Mouse (Mus musculus) left cerebral cortex, postnatal 14 days (tissue): Measurements from ENCODE around the gene Rpa1. TPM values are rescaled to one million over a fixed set of nuclear protein-coding genes. Genes with fewer than 3 reads are reported as not detected.
"Not testable (repeated sequence)": the region's sequence is repeated elsewhere in the genome, so short reads cannot be mapped to it uniquely, and the experiment has no call there.

Source experiments
- DNase-seq, 2 experiments: peaks; one replicate each; pipeline ENCODE4 v3.0.0; 2021 to 2022; ENCODE audit warnings: low spot score in 2 of 2, mixed read lengths in 1 of 2
- intact Hi-C: fragments of 180-260 bp; cut with DNase I; formaldehyde crosslinking; loops from one replicate; pipeline ENCODE4 v1.15.1; 2025
- total RNA-seq, 2 experiments: library from RNA; stranded (reverse); gene quantifications; 2 replicates each; pipeline ENCODE4 v1.2.3; 2021

Rpa1 gene
- total RNA-seq, 2 experiments from 2014 or later: 43.8 to 47.9 TPM

- intact Hi-C loops: loop anchor here (2.0 to 10.0 kb wide), 4 partner anchors 99 to 347 kb away; partner anchors contain the start of genes Ovca2 and Rtn4rl1
- DNase-seq: peak; percentile 78 to 79
These were observed 56.5 kb downstream of the Rpa1 start for GRCm38 (mm10) chr11:75291389-75292215.

GRCm38 (mm10) chr11:75290566-75291271 is 57.4 kb downstream of the Rpa1 start:
- peak; percentile 96 to 97 for DNase-seq
- intact Hi-C loops: loop anchor here (2.0 to 10.0 kb wide), 4 partner anchors 98 to 346 kb away; partner anchors contain the start of genes Ovca2 and Rtn4rl1

DNA sequence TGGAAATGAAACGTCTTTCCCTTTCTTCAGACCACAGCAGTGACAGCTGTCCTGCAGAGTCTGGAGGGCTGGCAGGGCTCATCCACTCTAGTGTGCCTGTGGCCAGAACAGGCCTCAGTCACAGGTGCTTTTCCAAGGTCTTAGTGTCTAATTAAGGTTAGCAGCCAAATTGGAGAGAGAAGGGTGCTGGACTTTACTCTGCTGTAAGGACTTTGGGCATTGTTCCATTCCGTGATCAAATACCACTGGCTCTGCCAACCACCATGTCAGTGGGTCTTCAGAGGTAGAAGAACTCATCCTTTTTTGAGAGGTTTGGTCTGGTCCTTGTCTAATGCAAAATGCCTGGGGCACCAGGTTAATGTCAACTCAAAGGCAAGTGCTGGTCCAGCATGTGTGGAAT is 59.0 kb downstream of the Rpa1 start:
- no peak for DNase-seq
- intact Hi-C loops: no loop called here

DNA sequence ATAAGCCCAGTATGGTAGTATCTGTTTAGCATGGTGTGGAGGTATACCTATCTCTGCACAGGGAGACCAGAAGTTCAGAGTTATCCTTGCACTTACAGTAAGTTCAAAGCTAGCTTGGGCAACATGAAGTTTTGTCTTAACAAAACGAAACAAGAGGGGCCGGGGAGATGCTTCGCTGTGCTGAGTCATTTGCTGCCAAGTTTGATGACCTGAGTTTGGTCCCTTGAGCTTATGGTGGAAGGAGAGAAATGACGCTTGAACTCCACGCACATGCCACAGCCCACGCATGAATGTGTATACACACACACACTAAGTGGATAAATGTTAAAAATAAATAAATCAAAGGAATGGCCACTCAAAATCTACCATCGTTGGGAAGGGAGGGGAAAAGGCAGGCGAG is 59.6 kb downstream of the Rpa1 start:
- DNase-seq: no peak
- intact Hi-C loops: no loop called here

DNA sequence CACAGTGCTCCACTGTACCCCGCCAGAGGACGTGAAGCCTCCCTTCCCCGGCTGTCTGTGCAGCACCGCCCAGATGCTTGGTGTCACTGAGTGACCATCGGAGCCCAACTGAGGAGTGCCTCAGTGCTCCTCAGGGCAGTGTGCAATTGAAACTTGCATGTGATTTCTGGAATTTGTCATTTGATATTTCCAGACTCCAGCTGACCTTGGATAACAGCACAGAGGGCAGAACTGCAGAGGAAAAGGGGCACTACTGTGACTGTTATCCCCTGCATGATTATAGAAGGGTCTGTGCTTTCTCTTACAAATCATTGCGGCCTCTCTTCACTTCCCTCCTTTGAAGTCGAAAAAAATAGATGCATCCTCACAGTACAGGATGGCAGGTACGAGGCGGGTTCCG is 60.2 kb downstream of the Rpa1 start:
- DNase-seq: no peak
- intact Hi-C loops: no loop called here

DNA sequence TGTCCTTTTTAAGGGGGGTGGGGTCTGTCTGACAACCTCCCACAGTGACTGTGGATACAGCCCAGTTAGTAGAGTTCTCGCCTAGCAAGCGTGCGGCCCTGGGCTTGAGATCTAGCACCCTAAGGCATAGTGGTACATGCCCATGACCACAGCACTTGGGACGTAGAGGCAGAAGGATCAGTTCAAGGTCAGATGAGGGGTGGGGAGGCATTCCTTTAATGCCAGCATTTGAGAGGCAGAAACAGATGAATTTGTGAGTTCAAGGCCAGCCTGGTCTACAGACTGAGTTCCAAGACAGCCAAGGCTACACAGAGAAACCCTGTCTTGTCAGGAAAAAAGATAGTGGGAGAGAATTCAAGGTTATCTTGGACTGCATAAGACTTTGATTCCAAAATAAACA is 61.3 kb downstream of the Rpa1 start:
- no peak for DNase-seq
- intact Hi-C loops: no loop called here

DNA sequence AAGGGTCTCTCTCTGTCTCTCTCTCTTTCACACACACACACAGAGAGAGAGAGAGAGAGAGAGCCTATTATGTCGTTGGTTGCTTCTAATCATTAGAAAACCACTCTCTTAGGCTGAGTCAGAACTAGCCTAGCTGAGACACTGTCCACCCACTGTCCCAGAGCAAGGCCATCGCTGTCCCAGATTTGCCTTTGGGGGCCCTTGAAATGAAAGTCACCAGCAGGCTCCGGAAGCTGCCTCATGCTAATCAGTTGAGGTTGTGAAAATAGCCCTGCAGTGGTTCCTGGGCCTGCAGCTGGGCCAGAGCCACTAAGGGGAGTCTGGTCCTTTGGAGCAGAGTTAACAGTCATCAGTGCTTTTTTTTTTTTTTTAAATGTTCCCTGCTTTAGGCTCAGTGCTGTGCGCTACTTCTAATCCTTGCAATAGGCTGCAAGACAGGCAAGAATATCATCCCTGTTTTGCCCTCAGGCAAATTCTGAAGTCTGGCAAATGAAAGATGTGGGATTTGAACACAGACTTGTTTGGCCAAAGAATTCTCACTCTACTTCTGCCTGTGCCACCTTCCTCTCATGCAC is 62.1 kb downstream of the Rpa1 start:
- DNase-seq: no peak
- intact Hi-C loops: no loop called here

DNA sequence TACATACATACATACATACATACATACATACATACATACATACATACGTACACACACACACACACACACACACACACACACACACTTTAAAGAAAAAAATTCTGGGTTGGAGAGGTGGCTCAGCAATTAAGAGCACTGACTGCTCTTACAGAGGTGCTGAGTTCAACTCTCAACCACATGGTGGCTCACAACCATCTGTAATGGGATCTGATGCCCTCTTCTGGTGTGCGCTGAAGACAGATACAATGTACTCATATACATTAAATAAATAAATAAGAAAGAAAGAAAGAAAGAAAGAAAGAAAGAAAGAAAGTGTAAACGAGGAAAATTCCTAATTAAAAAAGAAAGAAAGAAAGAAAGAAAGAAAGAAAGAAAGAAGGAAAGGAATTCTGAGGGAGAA is 64.3 kb downstream of the Rpa1 start:
- intact Hi-C loops, DNase-seq: not testable (repeated sequence)

DNA sequence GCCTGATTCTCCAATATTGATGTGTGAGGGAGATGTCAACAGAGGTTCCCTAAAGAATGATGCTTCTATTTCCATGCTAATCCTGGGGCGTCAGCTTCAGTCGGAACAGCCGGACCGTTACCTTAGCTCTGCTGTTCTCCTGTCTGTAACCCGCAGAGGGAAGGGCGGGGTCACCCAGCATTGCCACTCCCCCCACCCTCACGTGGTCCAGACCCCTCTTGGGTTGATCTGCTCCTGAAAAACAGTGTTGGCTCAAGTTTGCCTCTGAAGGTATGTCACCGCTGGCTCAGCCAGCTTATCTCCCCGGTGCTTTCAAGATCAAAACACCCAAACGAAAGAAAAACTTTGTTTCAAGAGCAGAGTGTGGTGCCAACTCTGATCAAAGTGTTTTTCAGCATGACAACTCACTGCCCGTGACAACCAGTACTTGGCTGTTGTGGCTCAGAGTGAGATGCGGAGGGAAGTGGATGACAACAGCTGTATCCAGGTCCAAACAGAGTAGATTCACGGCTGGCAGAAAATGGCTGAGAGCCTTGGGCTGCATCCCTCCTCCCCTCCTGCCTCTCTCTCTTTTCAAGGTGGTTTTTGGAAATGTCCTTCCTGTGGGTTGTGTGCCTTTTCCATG is 65.5 kb downstream of the Rpa1 start:
- intact Hi-C loops: no loop called here
- DNase-seq: no peak

- intact Hi-C loops: no loop called here
- DNase-seq: no peak
These were observed 66.5 kb downstream of the Rpa1 start for GRCm38 (mm10) chr11:75281380-75282256.

DNA sequence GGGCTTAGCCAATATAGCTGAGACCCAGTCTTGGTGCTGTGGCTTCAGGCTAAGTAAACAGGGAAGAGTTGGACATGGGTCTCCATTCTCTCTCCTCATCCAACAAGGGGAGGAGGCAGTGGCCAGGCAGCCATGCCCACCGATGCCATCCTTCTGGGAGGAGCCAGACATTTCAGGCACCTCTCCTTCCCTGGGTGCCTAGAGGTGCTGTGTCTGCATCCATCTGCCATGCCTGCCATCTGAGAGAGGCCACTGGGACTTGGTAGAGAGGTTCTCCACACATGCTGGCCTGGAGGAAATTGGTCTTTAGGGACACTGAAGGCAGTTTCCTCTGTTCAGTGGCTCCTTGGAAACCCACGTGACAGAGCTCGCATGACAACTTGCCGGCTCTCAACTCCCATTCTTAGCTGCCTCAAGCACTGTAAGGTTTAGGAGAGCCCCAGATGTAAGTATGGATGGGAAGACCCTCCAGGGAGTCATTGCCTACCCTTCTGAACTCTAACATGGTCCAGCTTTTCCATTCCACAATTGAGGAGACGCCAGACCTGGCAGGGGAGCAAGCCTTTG is 67.6 kb downstream of the Rpa1 start:
- intact Hi-C loops: no loop called here
- no peak for DNase-seq

GRCm38 (mm10) chr11:75280066-75280410 is 68.1 kb downstream of the Rpa1 start:
- intact Hi-C loops: no loop called here

GRCm38 (mm10) chr11:75279342-75280065 is 68.6 kb downstream of the Rpa1 start:
- intact Hi-C loops: no loop called here
- no peak for DNase-seq

More at GRCm38 (mm10) chr11:75280066-75280410, 68.1 kb downstream of the Rpa1 start:
- no peak for DNase-seq

- intact Hi-C loops: no loop called here
- DNase-seq: no peak
These were observed 69.1 kb downstream of the Rpa1 start for GRCm38 (mm10) chr11:75279013-75279341.

DNA sequence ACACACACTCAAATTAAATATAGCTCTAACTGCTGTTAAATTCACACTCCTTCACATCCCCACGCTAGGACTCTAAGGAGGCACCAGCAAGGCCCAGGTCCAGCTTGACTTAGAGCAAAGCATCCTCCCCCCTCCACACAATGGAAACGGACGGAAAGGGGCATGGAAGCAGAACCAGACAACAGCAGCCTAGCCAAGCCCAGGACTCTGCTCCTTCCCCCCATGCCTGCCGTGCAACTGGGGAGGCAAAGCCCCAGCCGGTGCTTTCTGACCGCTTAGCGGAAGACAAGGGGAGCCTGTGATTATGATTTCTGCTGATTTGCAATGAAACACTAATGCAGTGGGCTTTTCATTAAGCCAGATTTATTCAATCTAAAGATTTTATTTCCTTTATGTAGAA is 70.0 kb downstream of the Rpa1 start:
- no peak for DNase-seq
- intact Hi-C loops: no loop called here

- intact Hi-C loops: no loop called here
- no peak for DNase-seq
These were observed 73.1 kb downstream of the Rpa1 start for GRCm38 (mm10) chr11:75275035-75275434.

GRCm38 (mm10) chr11:75273466-75273865 is 74.7 kb downstream of the Rpa1 start:
- intact Hi-C loops: no loop called here
- DNase-seq: no peak

- peak; percentile 45 to 73 for DNase-seq
- intact Hi-C loops: no loop called here
These were observed 77.1 kb downstream of the Rpa1 start for GRCm38 (mm10) chr11:75270985-75271434.
